Mouse (Mus musculus): ENCODE measurements around the gene Glb1l2.

- TF ChIP-seq POLR2A (IDR thresholded peaks at IDR 0.05; ENCODE audit: extremely low read depth, insufficient read depth, low read length) = no peak
- TF ChIP-seq CTCF (IDR thresholded peaks at IDR 0.05; ENCODE audit: extremely low read depth, insufficient read depth, low read length) = peak; percentile 74
These were observed 30.0 kb downstream of the Glb1l2 start for GRCm38 (mm10) chr9:26776122-26776902.

Data from cortical plate, adult 2 months (tissue).